Comparison of ENCODE assay signal across 25 mouse cellular contexts in genomic region chr6:51065156-51065555, GRCm38 (mm10).
A peak's percentile ranks its signal among the peaks of the same experiment; 100 is the strongest.
DNase-seq lines count a peak whose midpoint lies in the region; ATAC-seq lines count a peak whose summit lies in the region.
"Had no signal": no experiment of that assay in that cellular context is flagged by ENCODE, and none has a peak within 500 bp of the region (broad histone marks: within the 10 kb centered on the region; RNA-seq: fewer than 3 reads in every experiment).

No protein-coding gene starts in this region.

- 62% methylated on average over 6 of the region's 6 CpGs for WGBS in heart, embryonic 10.5 days
- WGBS in limb, embryonic 13.5 days, result 18% methylated on average over 6 of the region's 6 CpGs
- WGBS in limb, embryonic 10.5 days, result 37% methylated on average over 6 of the region's 6 CpGs
- 55% methylated on average over 6 of the region's 6 CpGs for WGBS in embryonic facial prominence, embryonic 14.5 days

- H3K4me3 ChIP-seq in heart, embryonic 10.5 days, result no peak overlapping the region
- no peak overlapping the region for H3K4me3 ChIP-seq in limb, embryonic 13.5 days
- no peak overlapping the region for H3K4me3 ChIP-seq in limb, embryonic 10.5 days
- H3K4me3 ChIP-seq in embryonic facial prominence, embryonic 14.5 days (ENCODE audit: low read depth, low read length), result no peak overlapping the region
- H3K4me3 ChIP-seq: forebrain, embryonic 13.5 days; heart, adult 2 months; heart, embryonic 13.5 days; hindbrain, embryonic 15.5 days; kidney, embryonic 15.5 days; lung, embryonic 15.5 days had no signal

- DNase-seq in heart, adult 11 months, result peak; percentile 62
- DNase-seq in heart, embryonic 10.5 days (ENCODE audit: low spot score), result no peak
- DNase-seq in limb, embryonic 10.5 days (ENCODE audit: low spot score), result no peak
- DNase-seq in embryonic facial prominence, embryonic 14.5 days (ENCODE audit: low spot score), result peak; percentile 31
- DNase-seq in frontal cortex, postnatal 14 days (ENCODE audit: low spot score in 2 of 2), result no peak
- DNase-seq: adrenal gland, postnatal 14 days; cerebellum, adult 11 months; cerebellum, adult 9-10 months; cerebellum, postnatal 36 days; gastrocnemius, postnatal 36 days; heart, adult 2 months; heart, postnatal 10 days; kidney, postnatal 4 days; midbrain, embryonic 14.5 days; thymus, adult 2 months; thymus, postnatal 36 days had no signal

- no peak overlapping the region for H3K4me2 ChIP-seq in limb, embryonic 13.5 days (replicated peaks)
- no peak overlapping the region for H3K4me2 ChIP-seq in embryonic facial prominence, embryonic 14.5 days (ENCODE audit: low read depth, low read length)
- H3K4me2 ChIP-seq: forebrain, embryonic 13.5 days; heart, embryonic 13.5 days; hindbrain, embryonic 15.5 days; kidney, embryonic 15.5 days; liver, embryonic 11.5 days; lung, embryonic 15.5 days had no signal

- no peaks in the 10 kb centered on the region for H3K27me3 ChIP-seq in heart, embryonic 10.5 days (ENCODE audit: insufficient read depth, poor library complexity, severe bottlenecking)
- H3K27me3 ChIP-seq in limb, embryonic 13.5 days, result peaks cover 44% of the 10 kb centered on the region
- no peaks in the 10 kb centered on the region for H3K27me3 ChIP-seq in limb, embryonic 10.5 days (ENCODE audit: low read depth, poor library complexity, severe bottlenecking)
- no peaks in the 10 kb centered on the region for H3K27me3 ChIP-seq in embryonic facial prominence, embryonic 14.5 days (replicated peaks; ENCODE audit: control insufficient read depth, insufficient read depth, low read length)
- H3K27me3 ChIP-seq: forebrain, embryonic 13.5 days; hindbrain, embryonic 15.5 days; kidney, embryonic 15.5 days; lung, embryonic 15.5 days had no signal

- no peaks in the 10 kb centered on the region for H3K36me3 ChIP-seq in heart, embryonic 10.5 days
- H3K36me3 ChIP-seq in limb, embryonic 13.5 days, result no peaks in the 10 kb centered on the region
- no peaks in the 10 kb centered on the region for H3K36me3 ChIP-seq in limb, embryonic 10.5 days
- no peaks in the 10 kb centered on the region for H3K36me3 ChIP-seq in embryonic facial prominence, embryonic 14.5 days (ENCODE audit: control insufficient read depth, insufficient read depth, low read length)
- H3K36me3 ChIP-seq: heart, embryonic 13.5 days; hindbrain, embryonic 15.5 days; kidney, embryonic 15.5 days; lung, embryonic 15.5 days had no signal

- H3K27ac ChIP-seq in heart, embryonic 10.5 days, result no peak overlapping the region
- H3K27ac ChIP-seq in limb, embryonic 13.5 days, result 0 out of 2 replicates have a peak overlapping the region, but pooled peaks have one; percentile 28
- no peak overlapping the region for H3K27ac ChIP-seq in limb, embryonic 10.5 days
- no peak overlapping the region for H3K27ac ChIP-seq in embryonic facial prominence, embryonic 14.5 days (replicated peaks; ENCODE audit: low read depth, low read length)
- H3K27ac ChIP-seq: heart, adult 2 months; heart, embryonic 13.5 days; hindbrain, embryonic 15.5 days; kidney, embryonic 15.5 days; lung, embryonic 15.5 days had no signal

- no peaks in the 10 kb centered on the region for H3K9me3 ChIP-seq in heart, embryonic 10.5 days
- no peaks in the 10 kb centered on the region for H3K9me3 ChIP-seq in limb, embryonic 13.5 days
- no peaks in the 10 kb centered on the region for H3K9me3 ChIP-seq in limb, embryonic 10.5 days (replicated peaks)
- H3K9me3 ChIP-seq in embryonic facial prominence, embryonic 14.5 days (ENCODE audit: control insufficient read depth, low read length), result no peaks in the 10 kb centered on the region
- H3K9me3 ChIP-seq: forebrain, embryonic 13.5 days; heart, embryonic 13.5 days; hindbrain, embryonic 15.5 days; kidney, embryonic 15.5 days; lung, embryonic 15.5 days had no signal

- peaks cover 21% of the 10 kb centered on the region for H3K4me1 ChIP-seq in heart, embryonic 10.5 days
- H3K4me1 ChIP-seq in limb, embryonic 13.5 days, result peaks cover 63% of the 10 kb centered on the region
- H3K4me1 ChIP-seq in limb, embryonic 10.5 days, result peaks cover 72% of the 10 kb centered on the region
- H3K4me1 ChIP-seq in embryonic facial prominence, embryonic 14.5 days (ENCODE audit: control insufficient read depth, insufficient read depth, low read length), result peaks cover 30% of the 10 kb centered on the region

- ATAC-seq in limb, embryonic 13.5 days (ENCODE audit: low FRiP score, low read depth), result no peak
- ATAC-seq in embryonic facial prominence, embryonic 14.5 days (ENCODE audit: low read depth), result no peak
- no peak for ATAC-seq in megakaryocyte, adult 5-6 weeks (ENCODE audit: poor library complexity, severe bottlenecking)
- ATAC-seq: CD4-positive, CD25-positive, alpha-beta regulatory T cell, adult 4 months; forebrain, embryonic 13.5 days had no signal

- no peak overlapping the region for H3K9ac ChIP-seq in limb, embryonic 13.5 days
- H3K9ac ChIP-seq in embryonic facial prominence, embryonic 14.5 days (ENCODE audit: low read depth, low read length), result no peak overlapping the region
- H3K9ac ChIP-seq: forebrain, embryonic 13.5 days; heart, embryonic 13.5 days; hindbrain, embryonic 15.5 days; kidney, embryonic 15.5 days; lung, embryonic 15.5 days had no signal

Comparison
In these comparisons a context has a peak if more than half of its experiments do, and no peak if none do; other contexts are left out.
1. DNase-seq: peak in heart, adult 11 months (single experiment) and embryonic facial prominence, embryonic 14.5 days (single experiment); none in heart, embryonic 10.5 days (single experiment), limb, embryonic 10.5 days (single experiment) and frontal cortex, postnatal 14 days (0 of 2).